Mouse (Mus musculus) lung, postnatal 0 days (tissue): ENCODE results near the gene B3gnt3. TPM values are rescaled to one million over a fixed set of nuclear protein-coding genes. Genes with fewer than 3 reads are reported as not detected.

Source experiments
- ATAC-seq: fragments of 200-750 bp; cut with Nextera tagmentation; 2 replicates; pipeline ENCODE4 v1.8.0; 2017; ENCODE audit warnings: moderate library complexity
- DNase-seq: peaks from one replicate; pipeline ENCODE4 v3.0.0-alpha.2; 2016; ENCODE audit warnings: low spot score
- H3K27ac ChIP-seq: fragments of 300-500 bp; sonication (generic); 2 replicates; pipeline ENCODE4 v1.5.1; 2014; ENCODE audit warnings: antibody characterized with exemption, mild to moderate bottlenecking, low read length, mixed read lengths
- H3K27me3 ChIP-seq: fragments of 300-500 bp; sonication (generic); replicated peaks from 2 replicates; pipeline ENCODE4 v1.6.1; 2014; ENCODE audit warnings: low read length, mixed read lengths; ENCODE audit not compliant: insufficient read depth
- H3K36me3 ChIP-seq: fragments of 300-500 bp; sonication (generic); 2 replicates; pipeline ENCODE4 v1.6.1; 2014; ENCODE audit warnings: low read length, mixed read lengths; ENCODE audit not compliant: insufficient read depth
- H3K4me1 ChIP-seq: fragments of 300-500 bp; sonication (generic); 2 replicates; pipeline ENCODE4 v1.6.1; 2014; ENCODE audit warnings: antibody characterized with exemption, low read depth, low read length, mixed read lengths; ENCODE audit not compliant: insufficient read depth
- H3K4me2 ChIP-seq: fragments of 300-500 bp; sonication (generic); replicated peaks from 2 replicates; pipeline ENCODE4 v1.6.1; 2014; ENCODE audit warnings: low read depth, mild to moderate bottlenecking, low read length, moderate library complexity, mixed read lengths
- H3K4me3 ChIP-seq: fragments of 300-500 bp; sonication (generic); 2 replicates; pipeline ENCODE4 v1.5.1; 2014; ENCODE audit warnings: low read depth, low read length
- H3K9ac ChIP-seq: fragments of 300-500 bp; sonication (generic); replicated peaks from 2 replicates; pipeline ENCODE4 v1.6.1; 2014; ENCODE audit warnings: low read depth, mild to moderate bottlenecking
- H3K9me3 ChIP-seq: fragments of 300-500 bp; sonication (generic); 2 replicates; pipeline ENCODE4 v1.6.1; 2016; ENCODE audit warnings: low read length, mixed read lengths
- CTCF ChIP-seq: IDR thresholded peaks from 2 replicates; pipeline ENCODE4 v1.5.1; 2016; ENCODE audit warnings: antibody characterized with exemption, mild to moderate bottlenecking
- EP300 ChIP-seq: IDR thresholded peaks from 2 replicates; pipeline ENCODE4 v1.6.1; 2016; ENCODE audit warnings: antibody characterized with exemption, mild to moderate bottlenecking, control low read depth
- WGBS: fragments of 180-500 bp; shearing (Covaris S2); extraction: QIAGEN DNeasy Blood & Tissue Kit; methylation state at CpG from one replicate; pipeline ENCODE4 v1.1.7; 2014; 5-methylcytosine and 5-hydroxymethylcytosine counted together
- polyA plus RNA-seq: library from polyadenylated mRNA; unstranded; fragments of >200 nt; fragmentation: Nextera tagmentation; extraction: Ambion mirVana; gene quantifications from 2 replicates; pipeline ENCODE4 v1.2.1, GENCODE M21; 2015

B3gnt3 gene
- polyA plus RNA-seq, 1 experiment from 2014 or later: 12.1 TPM

DNA sequence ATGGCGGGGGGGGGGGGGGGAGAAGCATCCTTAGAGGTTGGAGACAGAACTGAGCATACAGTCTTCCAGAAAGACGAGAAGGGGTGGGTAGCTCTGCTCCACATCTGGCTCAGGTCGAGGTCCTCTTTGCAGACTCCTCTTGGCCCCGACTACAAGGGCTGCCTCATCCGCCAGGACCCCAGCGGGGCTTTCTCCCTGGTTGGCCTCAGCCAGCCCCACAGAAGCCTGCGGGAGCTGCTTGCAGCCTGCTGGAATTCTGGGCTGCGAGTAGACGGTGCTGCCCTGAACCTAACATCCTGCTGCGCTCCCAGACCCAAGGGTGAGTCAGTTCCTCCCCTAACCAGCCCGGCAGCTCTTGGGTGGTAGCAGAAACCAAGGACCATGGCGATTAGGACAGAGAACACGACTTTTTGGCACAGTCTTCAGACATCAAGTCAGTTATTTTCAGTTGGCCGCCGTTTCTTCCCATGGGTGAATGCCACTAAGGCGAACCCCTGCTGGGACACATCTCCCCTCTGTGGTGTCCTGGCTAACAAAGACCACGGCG is 20.1 kb downstream of the B3gnt3 start:
- ATAC-seq (no peak), DNase-seq (no peak)
- no peak overlapping the region for H3K27ac ChIP-seq
- H3K4me3 ChIP-seq: no peak overlapping the region
- TF ChIP-seq CTCF (no peak), EP300 (no peak)
- no peak overlapping the region for H3K9ac ChIP-seq
- WGBS: 24% methylated on average over 17 of the region's 18 CpGs
- H3K27me3 ChIP-seq: peaks cover 34% of the 10 kb centered on the region
- H3K36me3 ChIP-seq: no peaks in the 10 kb centered on the region
- H3K9me3 ChIP-seq: no peaks in the 10 kb centered on the region
- 0 out of 2 replicates have a peak, but pooled peaks cover 5% of the 10 kb centered on the region for H3K4me1 ChIP-seq
- no peak overlapping the region for H3K4me2 ChIP-seq

DNA sequence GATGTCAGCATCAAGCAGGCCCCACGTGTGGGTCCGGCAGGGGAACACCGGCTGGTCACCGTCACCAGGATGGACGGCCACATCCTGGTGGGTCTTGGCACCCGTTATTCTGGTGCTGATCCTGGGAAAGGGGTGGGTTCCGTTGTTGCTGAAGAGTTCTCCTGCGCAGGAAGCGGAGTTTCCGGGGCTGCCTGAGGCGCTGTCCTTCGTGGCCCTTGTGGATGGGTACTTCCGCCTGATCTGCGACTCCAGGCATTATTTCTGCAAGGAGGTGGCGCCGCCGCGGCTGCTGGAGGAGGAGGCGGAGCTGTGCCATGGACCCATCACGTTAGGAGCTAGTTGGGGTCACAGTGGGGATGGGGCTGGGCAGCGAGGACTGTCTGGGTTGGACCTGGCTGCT is 21.1 kb downstream of the B3gnt3 start:
- H3K4me2 ChIP-seq: no peak overlapping the region
- H3K27ac ChIP-seq: no peak overlapping the region
- no peak overlapping the region for H3K9ac ChIP-seq
- H3K36me3 ChIP-seq: no peaks in the 10 kb centered on the region
- TF ChIP-seq CTCF (no peak), EP300 (0 out of 2 replicates have a peak, but pooled peaks have one; percentile 9)
- no peak overlapping the region for H3K4me3 ChIP-seq
- peaks cover 8% of the 10 kb centered on the region for H3K4me1 ChIP-seq
- ATAC-seq (peak; percentile 23), DNase-seq (no peak)
- peaks cover 24% of the 10 kb centered on the region for H3K27me3 ChIP-seq
- 14% methylated on average over 21 of the region's 21 CpGs for WGBS
- no peaks in the 10 kb centered on the region for H3K9me3 ChIP-seq

DNA sequence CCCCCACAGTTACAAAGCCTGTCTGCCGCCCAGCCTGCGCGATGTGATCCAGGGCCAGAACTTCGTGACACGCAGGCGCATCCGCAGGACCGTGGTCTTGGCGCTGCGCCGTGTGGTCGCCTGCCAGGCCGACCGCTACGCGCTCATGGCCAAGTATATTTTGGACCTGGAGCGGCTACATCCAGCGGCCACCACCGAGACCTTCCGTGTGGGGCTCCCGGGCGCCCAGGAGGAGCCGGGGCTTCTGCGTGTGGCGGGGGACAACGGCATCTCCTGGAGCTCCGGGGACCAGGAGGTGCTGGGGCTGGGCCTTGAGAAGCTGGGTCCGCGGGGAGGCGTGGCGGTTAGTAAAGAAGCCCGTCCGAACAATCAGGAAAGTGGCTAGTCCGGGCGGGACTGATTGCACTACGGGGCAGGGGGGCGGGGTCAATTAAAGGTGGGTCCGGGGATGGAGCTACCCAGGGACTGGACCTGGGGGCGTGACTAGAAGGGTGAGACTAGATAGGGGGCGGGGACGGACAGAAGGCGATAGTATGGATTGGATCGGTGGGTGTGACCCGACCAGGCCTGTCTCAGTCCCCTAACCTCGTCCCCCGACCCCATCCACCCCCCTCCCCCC is 21.9 kb downstream of the B3gnt3 start:
- Histone ChIP-seq H3K9me3 (no peaks in the 10 kb centered on the region), H3K9ac (no peak overlapping the region), H3K4me1 (peaks cover 8% of the 10 kb centered on the region), H3K36me3 (no peaks in the 10 kb centered on the region), H3K4me3 (peak overlapping the region; percentile 25), H3K27me3 (peaks cover 16% of the 10 kb centered on the region), H3K27ac (no peak overlapping the region), H3K4me2 (peak overlapping the region; percentile 44)
- DNase-seq: no peak
- WGBS: 20% methylated on average over 42 of the region's 46 CpGs
- TF ChIP-seq EP300: no peak
- no peak for TF ChIP-seq CTCF
- ATAC-seq: 0 out of 2 replicates have a peak, but pooled peaks have one; percentile 6

DNA sequence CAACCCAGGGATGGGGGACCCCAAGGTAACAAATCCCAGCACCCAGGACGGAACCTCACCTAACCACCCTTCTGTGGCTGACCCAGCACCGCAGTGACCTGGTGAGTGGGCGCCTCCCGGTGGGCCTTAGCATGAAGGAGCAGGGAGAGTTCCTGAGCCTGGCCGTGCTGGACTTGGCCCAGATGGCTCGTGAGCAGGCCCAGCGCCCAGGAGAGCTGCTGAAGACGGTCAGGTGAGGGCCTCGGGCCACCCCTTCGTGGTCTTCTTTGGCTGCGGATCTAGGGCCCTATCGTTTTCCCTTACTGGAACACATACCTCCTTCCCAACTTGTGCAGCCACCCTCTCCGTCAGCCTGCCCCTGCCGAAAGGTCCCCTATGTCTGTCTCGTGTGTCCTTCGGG is 22.5 kb downstream of the B3gnt3 start:
- Histone ChIP-seq H3K27me3 (peaks cover 12% of the 10 kb centered on the region), H3K9ac (no peak overlapping the region)
- ATAC-seq: no peak

DNA sequence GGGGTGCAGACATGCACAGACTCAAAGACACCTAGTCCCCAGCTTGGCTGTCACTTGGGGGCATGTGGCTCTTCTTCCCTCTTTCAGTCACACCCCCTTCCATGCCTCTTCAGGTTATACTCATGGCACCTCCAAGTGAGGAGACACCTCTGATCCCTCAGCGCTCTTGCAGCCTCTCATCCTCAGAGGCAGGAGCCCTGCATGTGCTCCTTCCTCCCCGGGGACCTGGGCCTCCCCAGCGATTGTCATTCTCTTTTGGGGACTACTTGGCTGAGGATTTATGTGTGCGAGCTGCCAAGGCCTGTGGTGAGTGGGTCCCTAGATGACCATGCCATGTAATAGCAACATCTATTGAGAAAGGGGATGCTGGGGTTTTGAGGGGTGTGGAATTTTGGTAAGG is 23.4 kb downstream of the B3gnt3 start:
- no peak overlapping the region for H3K4me2 ChIP-seq
- DNase-seq: no peak
- TF ChIP-seq CTCF: no peak
- no peak overlapping the region for H3K9ac ChIP-seq
- no peak overlapping the region for H3K27ac ChIP-seq
- H3K36me3 ChIP-seq: no peaks in the 10 kb centered on the region
- ATAC-seq: no peak
- H3K4me3 ChIP-seq: no peak overlapping the region
- H3K27me3 ChIP-seq: peaks cover 5% of the 10 kb centered on the region
- no peaks in the 10 kb centered on the region for H3K9me3 ChIP-seq
- WGBS: 74% methylated on average over 4 of the region's 4 CpGs
- H3K4me1 ChIP-seq: peaks cover 8% of the 10 kb centered on the region

More for the DNA sequence above, 22.5 kb downstream of the B3gnt3 start:
- H3K9me3 ChIP-seq: no peaks in the 10 kb centered on the region
- no peak for DNase-seq
- H3K4me2 ChIP-seq: peak overlapping the region; percentile 44
- peak overlapping the region; percentile 25; the same call in 1 of the 2 replicates for H3K4me3 ChIP-seq
- H3K27ac ChIP-seq: no peak overlapping the region
- H3K36me3 ChIP-seq: no peaks in the 10 kb centered on the region
- H3K4me1 ChIP-seq: peaks cover 8% of the 10 kb centered on the region
- 34% methylated on average over 15 of the region's 16 CpGs for WGBS
- TF ChIP-seq EP300 (no peak), CTCF (no peak)

DNA sequence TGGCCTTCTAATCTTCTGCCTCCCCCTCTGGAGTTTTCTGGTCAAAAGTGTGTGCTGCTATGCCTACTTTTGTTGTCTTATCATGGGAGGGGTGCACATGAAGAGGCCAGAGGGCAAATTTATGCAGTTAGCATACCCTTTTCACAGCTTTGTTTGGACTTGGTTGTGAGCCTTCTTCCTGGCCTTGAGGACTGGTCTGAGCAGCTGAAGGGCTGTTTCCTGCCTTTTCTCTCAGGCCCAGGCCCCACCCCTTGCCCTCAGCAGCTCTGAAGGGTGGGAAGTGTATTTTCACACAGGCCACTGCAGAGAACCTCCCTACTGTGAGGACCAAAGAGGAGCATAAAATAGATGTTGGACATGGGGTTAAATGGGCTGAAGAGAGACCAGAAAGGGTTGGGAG is 24.0 kb downstream of the B3gnt3 start:
- no peak for TF ChIP-seq EP300
- TF ChIP-seq CTCF: no peak
- Histone ChIP-seq H3K4me2 (0 out of 2 replicates have a peak overlapping the region, but pooled peaks have one; percentile 78), H3K9ac (no peak overlapping the region), H3K4me3 (no peak overlapping the region), H3K27ac (no peak overlapping the region), H3K27me3 (peaks cover 4% of the 10 kb centered on the region), H3K4me1 (peaks cover 8% of the 10 kb centered on the region), H3K36me3 (no peaks in the 10 kb centered on the region), H3K9me3 (no peaks in the 10 kb centered on the region)
- no peak for ATAC-seq
- DNase-seq: no peak
